Mouse (Mus musculus) right cerebral cortex, postnatal 10 days (tissue): Measurements from ENCODE around the gene Ddx3x.
"Not testable (repeated sequence)": the region's sequence is repeated elsewhere in the genome, so short reads cannot be mapped to it uniquely, and the experiment has no call there.

Source experiments
- DNase-seq, 2 experiments: peaks; one replicate each; pipeline ENCODE4 v3.0.0; 2021; ENCODE audit warnings: low spot score in 2 of 2

Ddx3x gene

DNA sequence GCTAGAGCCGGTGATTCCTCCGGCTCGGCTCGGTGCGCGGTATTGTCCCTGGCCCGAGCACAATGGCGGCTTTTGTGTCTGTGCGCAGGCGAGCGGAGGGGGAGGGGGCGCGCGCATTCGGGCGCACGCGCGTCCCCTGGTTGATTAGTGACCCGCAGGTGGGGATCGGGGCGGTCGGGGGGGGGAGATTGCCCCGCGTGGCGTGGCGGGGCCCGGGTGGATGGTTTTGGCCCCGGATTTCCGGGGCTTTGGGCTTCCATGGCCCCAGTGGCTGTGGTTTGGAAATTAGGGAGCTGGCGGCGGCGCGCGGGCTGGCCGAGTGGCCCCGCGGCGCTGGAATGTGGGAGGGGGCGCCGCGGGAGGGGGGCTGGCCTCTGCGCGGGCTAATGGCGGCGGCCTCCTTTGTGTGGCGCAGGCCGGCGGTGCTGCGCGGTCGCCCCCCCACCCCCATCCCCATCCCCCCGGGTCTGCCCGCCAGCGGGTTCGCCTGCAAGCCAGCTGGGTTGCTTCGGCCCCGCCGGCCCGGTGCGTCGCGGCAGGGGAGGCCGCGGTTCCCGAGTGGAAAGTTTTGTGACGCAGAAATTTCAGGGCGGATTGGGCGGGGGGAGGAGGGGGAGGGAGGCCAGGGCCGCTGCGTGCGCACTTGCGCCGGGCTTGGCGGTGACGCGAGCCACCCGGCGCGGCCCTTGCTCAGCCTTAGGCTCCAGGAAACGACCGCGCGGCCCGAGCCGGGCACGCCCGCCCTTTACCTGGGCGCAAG is 739 bp downstream of the Ddx3x start:
- DNase-seq = peak; percentile 68 to 85

- no peak for DNase-seq
Observed at GRCm38 (mm10) chrX:13282089-13282850, 1.5 kb downstream of the Ddx3x start.

DNA sequence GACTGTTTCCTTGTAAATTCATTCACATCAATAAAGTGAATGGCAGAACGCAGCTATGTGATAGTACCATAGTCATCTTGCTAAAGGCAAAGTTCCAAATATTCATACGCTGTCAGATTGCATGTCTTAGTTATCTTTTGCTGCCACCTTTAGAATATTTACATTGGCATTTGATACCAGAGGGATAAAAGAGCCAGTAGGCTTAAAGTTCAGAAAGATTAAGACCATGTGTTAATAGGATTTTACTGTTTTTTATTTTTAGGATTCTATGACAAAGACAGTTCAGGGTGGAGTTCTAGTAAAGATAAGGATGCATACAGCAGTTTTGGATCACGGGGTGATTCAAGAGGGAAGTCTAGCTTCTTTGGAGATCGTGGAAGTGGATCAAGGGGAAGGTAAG is 5.0 kb downstream of the Ddx3x start:
- DNase-seq = no peak

DNA sequence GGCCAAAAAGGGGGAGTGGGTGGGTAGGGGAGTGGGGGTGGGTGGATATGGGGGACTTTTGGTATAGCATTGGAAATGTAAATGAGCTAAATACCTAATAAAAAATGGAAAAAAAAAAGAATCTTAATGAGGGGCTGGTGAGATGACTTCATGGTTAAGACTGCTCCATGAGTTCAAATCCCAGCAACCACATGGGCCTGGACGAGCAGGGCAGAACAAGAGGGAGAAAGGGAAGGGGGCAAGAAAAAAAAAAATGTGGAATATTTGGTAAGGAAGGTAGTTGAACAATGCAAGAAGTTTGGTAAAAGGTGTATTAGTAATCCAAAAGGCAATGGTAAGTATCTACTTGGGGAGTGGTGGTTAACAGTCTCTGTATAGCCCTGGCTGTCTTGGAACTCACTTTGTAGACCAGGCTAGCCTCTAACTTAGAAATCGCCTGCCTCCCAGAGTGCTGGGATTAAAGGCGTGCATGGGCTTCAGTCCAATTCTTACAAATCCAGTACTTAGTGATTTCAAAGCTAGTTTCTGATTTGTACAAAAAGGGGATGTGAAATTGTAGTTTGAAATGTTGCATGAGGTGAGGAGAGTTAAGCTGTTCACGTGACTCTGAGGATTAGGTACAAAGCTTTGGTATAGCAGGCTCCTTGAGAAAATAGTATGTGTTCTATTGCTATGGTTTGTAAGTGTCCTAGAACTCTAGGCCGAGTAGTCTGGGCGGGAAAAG is 13.9 kb downstream of the Ddx3x start:
- DNase-seq = no peak

- no peak for DNase-seq
Observed at GRCm38 (mm10) chrX:13295229-13295571, 14.4 kb downstream of the Ddx3x start.

DNA sequence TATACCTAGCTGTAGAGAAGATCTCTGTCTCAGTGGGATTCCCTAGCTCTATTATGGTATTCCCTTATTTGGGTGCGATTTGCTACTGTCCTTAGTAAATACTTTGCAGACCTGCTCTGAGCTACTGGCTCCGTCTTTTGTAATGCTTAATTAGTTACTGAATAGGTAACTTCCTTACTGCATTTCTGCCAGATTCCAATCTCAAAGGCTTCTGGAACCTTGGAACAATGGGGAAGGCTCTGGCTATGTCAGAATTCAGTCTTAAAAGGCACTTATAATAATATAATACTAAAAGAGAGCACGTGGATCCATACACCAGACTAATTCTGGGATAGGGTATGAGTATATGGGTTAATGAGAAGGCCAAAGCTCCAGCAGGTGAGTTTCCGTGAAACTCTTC is 15.5 kb downstream of the Ddx3x start:
- not testable (repeated sequence) for DNase-seq

DNA sequence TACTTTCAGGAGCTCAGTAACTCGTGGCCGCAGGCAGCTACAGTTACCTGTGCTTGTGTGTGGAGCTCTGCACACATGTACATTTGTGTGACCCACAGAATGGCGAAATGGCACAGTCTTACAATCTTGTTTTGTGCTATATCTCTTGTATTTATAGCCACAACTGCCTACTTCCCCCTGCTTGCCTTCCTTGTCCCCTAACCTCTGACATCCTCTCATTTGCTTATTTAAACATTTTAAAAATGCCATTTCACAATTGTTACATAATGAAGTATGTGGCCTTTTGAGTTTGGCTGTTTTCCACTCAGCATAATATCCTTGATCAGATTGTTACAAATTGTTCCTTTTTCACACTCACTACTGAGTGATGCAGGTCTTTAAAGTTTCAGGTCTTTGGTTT is 25.4 kb downstream of the Ddx3x start:
- DNase-seq = no peak

DNA sequence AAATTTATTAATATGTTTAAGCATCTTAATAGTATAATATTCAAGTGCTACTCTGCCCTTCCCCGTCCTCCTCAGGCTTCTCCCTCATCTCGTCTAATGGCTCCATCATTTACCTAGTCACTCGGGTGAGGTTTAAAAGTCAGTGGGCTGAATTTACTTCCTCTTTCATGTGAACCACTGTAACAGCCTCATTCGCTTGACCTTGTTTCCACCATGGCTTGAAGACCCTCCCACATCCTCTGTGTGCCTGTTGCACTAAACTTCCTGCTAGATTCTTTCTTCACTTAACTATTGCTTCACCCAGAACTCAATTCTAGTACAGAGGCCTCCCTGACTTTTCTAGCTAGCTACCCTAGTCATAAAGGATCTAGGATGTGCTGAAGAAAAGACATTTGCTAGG is 30.6 kb downstream of the Ddx3x start:
- no peak for DNase-seq

DNA sequence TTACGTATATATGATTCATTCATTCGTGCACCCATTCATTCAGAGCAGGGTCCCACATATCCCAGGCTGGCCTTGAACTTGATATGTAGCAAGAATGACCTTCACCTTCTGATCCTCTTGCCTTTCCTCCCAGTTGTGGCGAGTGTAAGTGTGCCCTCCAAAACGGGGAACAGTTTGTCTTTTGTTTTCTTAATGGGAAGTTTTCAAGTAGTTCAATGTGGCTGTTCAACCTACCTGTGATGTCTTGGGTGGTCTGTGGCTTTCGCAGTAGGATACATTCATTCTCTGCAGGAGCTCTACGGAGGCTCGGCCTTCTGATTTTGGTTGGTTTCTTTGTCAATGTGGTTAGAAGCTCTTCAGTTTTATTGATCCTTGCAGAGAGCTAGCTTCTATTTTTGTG is 48.8 kb downstream of the Ddx3x start:
- DNase-seq = no peak
